Mouse (Mus musculus): ENCODE measurements around the gene Insm1.

Gene Insm1

DNA sequence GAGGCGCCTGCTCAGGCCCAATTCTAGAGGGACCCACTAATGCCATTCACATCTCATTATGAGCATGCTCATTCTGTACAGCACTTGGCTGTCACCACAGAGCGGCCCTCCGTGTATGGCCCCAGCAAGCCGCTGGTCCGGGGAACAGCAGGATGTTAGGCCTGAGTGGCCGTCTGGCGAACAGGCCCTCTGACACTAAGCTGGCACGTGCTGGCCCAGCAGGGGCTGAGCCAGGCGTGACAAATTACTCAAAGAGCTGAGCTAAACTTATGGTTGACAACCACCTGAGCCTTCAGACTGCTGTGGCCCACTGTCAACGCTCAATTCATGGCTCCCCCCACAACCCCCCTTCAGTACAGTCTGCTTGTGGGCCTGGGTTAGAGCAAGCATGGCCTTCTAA, 40.5 kb downstream of the Insm1 start:
- DNase-seq (ENCODE audit: low spot score in 2 of 2) = peak in 1 of 2 experiments; percentile 75

DNA sequence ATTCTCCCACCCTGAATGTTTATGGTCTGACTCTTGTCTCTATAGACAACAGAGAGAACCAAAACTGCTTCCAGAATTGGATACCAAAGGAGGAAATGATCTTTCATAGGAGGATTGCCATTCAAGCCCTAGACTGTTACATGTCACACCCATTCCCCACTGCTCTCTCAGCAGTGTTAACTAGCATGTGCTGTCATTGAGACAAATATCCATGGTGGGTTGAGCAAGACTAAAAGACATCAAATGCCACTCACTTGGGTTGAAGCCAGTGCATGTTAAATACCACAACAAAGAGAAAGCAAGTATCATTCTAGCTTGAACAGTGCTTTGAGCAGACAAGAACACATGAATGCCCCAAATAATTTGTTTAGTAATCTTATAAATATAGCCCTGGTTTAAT, 41.2 kb downstream of the Insm1 start:
- no peak for DNase-seq (ENCODE audit: low spot score in 2 of 2)

DNA sequence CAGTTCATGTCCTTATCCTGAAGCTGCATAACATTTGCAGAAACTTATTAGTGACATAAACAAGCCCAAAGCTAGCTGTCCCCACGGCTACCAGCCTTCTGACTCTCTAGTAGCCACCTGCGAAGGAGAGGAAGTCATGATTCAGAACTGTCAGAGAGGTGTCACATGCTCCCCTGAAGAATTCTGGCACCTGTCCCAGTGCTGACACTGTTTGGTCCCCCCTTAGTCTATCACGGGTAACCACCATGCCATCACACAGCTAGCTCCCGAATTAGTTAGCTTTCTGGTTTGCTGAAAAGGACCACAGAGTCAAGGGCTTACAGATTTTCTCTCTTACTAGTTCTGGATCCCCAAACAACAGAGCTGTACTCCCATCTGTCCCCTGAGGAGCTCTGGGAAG, 43.3 kb downstream of the Insm1 start:
- no peak for DNase-seq (ENCODE audit: low spot score in 2 of 2)

DNA sequence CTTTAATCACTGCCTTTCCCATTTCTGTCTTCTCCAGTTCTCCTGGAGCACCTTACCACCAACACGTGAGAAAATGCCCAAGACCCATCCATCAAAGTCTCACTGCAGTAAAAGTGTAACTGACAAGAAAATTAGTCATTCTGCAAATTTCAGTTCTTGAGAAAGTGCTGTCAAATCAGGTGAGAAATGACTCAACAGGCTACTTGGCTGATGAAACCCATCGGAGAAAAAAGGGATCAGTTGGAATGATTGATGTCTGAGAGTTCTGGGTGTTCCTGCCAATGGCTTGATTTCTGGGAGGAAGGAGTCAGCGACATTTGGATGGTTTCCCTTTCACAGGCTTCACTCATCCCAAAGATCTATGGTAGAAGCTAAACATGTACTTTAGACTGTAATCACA, 44.8 kb downstream of the Insm1 start:
- DNase-seq (ENCODE audit: low spot score in 2 of 2) = no peak
